Mouse (Mus musculus) gastrocnemius, postnatal 10 days (tissue): ENCODE data around the gene Ptprs. TPM values are rescaled to one million over a fixed set of nuclear protein-coding genes. Genes with fewer than 3 reads are reported as not detected.

Experiments
- DNase-seq: peaks from one replicate; pipeline ENCODE4 v3.0.0; 2021; ENCODE audit warnings: mixed read lengths
- microRNA-seq, 2 experiments: library from miRNA; unstranded; fragments of <30 nt; microRNA quantifications; one replicate each; pipeline ENCODE4 v1.2.0; 2021
- total RNA-seq, 2 experiments: library from RNA; stranded (reverse); gene quantifications; 2 replicates each; pipeline ENCODE4 v1.2.3; 2021

The Ptprs gene
- total RNA-seq, 2 experiments from 2014 or later, result 64.1 to 94.7 TPM

DNA sequence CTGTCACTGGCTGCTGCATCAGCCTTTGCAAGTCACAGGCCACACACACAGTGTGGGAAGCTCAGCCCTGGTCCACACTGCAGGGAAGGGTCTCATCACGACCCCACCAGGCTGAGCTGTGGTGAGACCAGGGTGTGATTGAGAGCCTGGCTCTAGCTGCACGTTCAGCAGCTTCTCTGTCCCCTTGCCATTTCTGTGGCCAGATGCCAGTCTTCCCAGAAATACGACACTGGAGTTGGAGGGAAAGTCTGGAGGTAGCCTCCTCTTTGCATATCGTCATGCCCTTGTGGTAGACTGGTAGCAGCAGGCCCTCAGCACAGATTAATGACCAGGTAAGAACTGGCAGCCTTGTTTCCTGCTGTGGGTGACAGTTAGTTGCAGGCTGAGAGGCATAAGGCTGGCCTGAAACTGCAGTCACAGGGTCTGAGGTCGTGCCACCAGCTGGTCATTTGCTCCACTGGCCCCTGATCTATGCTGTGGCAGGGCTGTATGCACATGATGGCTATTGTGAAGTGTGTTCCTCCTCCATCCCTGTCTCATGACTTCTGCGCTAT, 96.9 kb downstream of the Ptprs start:
- no peak for DNase-seq

DNA sequence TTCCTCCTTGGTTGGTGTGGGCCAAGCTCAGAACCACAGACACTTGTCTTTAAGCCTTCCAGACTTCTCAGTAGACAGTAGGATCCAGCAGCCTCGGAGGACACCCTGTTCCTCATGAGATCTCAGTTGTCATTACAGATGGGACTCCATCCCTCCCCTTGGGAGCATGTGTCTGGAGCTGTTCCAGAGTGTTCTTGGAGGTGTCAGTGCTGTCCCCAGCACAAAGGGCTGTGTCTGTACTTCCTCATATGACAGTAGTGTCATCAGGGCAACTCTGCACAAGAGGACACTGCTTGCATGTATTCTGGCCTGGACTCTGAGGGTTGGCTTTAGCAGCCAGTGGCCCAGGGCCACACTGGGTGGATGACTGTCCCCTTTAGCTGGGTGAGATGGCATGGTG, 101.4 kb downstream of the Ptprs start:
- DNase-seq, result no peak

DNA sequence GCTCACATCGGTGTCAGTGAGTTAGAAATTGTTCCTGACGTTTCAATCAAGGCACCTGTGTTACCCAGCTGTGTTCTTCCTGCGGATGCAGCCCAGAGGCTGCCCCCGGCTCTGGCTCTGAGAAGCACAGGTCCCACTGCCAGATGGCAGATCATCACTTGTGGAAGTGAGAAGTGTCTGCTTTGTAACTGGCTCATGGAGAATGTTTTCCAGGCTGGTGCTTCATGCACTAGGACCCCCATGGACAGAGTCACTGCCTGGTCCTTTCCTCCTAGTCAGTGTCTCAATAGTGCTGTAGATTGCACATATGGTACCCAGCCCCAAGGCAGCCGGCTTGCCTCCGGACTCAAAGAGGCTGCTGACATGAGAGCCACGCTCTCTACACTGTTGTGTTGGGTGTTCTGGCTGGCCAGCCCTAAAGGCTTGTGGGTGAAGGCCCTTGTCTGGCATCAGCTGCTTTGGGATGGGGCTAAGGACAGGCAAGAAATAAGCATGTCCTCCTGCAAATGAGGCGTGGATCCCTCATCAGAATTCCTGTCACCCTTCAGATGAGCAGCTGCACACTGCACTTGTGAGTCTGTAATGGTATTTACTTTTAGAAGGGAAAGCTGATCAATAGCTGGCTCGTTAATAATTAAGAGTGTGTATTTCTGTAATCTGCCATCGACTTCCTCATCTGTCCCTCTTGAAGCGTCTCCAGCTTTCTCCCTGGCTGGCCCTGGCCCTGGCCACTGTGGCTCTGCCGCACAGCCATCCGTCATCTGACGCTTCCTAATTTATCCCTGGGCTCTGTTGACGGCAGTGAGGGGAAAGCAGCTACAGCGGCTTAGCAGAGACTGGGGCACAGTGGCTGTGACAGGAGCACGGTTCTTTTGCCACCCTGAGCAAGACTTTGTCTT, 102.9 kb downstream of the Ptprs start:
- DNase-seq, result no peak

DNA sequence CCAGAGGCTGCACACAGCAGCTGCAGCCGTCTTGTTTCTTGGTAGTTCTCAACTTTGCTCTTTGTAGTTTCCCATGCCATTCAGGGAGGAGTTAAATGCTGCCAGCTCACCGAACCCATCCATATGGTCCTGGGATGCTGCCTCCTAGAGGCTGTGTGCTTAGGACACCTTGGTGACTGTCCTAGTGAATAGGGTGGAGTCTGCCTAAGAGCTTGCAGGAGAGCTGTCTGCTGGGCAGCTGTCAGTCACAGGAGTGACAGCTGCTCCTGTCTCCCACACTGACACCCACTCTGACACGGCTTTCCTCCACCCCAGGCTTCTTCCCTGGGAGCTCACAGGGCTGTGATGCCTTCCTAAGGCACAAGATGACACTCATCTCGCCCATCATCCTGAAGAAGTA, 104.2 kb downstream of the Ptprs start:
- no peak for DNase-seq

DNA sequence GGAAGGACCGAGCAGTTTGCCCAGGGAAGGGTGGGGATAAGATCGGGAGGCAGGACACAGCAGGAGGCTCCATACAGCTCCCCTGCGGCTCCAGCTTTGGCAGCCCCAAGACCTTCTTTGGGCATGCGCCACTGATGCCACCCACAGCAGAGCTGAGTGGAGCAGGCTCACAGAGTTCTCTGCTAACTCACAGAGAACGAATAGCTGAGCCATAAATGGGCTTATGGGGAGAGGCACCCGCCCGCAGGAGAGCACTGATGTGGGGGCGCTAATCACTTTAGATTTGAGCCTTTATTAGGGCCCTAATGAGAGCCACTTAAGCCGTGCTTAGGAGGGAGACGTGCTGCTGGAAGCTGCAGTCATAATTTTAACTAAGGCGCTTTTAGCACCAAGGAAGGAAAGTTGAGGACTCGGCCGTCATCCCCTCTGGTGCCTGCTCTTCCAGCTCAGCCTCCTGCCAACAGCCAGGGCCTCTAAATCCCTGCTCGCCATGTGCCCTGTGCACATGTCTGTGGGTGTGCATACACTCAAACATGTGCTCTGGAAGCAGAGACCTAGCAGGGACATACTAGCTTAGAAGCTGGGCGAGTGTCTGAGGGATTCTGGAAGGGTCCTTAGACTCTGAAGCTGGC, 105.1 kb downstream of the Ptprs start:
- DNase-seq, result no peak

DNA sequence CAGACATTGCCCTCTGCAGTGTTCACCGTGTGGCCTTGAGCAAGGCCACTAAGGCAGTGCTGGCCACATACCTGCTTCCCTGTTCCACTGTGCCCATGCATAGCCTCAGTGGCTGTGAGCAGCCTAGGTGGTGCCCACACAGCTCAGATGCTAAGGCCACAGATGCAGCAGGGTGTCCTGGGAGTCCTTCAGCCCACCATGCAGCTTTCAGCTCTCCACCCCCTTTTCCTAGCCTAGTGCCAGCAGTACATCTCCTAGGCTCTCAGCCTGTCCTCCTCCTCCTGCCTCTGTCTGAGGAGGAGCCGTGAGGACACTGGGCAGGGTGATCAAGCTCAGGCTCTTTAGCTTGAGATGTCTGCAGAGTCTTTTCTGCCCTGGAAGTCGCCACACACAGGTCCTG, 106.2 kb downstream of the Ptprs start:
- DNase-seq, result no peak

DNA sequence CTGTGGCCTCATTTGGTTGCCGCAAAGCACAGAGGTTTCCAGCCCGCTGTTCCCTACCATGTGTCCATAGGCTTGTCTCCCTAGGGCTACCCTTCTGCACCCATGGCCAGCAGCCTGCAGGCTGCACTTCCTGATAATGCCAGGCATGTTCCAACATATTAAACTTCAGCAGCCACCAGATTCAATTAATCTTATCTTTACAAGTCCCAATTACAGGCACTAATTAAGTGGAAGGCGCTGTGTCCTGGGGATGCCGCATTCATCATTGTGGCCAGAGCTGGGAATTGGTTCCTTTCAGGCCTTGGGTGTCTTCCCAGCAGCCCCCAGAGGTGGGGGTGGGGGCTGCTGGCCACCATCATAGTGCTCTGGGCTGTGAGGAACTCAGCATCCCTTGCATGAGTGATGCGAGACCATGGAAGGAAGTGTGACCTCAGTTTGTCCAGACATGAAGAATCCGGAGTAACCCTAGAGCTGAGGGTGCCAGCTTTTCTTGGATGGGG, 107.9 kb downstream of the Ptprs start:
- DNase-seq, result no peak

DNA sequence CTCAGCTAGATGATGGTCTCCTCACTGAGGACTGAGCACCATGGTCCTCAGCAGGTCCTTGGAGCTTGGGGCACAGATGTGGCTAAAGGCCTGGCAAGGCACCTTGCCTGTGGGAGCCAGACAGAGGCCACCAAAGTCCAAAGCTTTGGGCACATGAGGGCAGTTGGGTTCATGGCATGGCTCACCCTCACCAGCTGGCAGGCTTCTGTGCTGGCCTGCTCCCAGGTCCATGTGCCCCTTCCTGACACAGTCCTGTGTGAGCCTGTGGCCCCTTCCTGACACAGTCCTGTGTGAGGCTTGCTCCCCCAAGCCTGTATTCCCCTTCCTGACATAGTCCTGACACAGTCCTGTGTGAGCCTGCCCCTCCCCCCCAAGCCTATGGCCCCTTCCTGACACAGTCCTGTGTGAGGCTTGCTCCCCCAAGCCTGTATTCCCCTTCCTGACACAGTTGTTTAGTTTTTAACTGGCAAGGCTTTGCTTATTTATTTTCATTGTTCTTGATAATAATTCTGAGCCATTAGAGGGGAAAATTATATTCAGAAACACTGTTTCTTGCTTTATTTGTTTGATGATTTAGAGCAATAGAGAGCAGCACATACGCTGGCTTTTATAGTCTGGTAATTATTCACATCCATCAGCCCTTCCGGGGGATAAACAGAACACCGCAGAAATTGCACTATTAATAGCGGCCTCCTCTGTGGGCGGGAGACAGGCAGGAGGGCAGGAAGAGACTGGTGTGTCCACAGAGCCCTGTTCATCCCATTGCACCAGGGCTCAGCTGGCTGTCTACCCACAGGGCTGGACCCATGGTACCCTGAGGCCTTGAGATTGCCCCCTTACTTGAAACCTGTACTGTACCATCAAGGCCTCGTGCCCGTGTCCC, 110.3 kb downstream of the Ptprs start:
- no peak for DNase-seq

Small RNA genes within 50 kb of the gene (microRNA-seq; reads per million reads assigned to microRNA genes)
- gene Mir6977, result 0 reads per million in 2 experiments

Other genes starting within 250 kb of the Ptprs start
- 10 to 100 TPM; 91.9 to 99.8 TPM for gene Fem1a, start 219.7 kb downstream of the Ptprs start, total RNA-seq
- gene Ticam1, start 199.7 kb downstream of the Ptprs start, total RNA-seq, result 1 to 10 TPM; 6.6 to 6.8 TPM
- gene Plin3, start 183.6 kb downstream of the Ptprs start, total RNA-seq, result 10 to 100 TPM; 37.2 to 41.7 TPM
- not detected for gene Arrdc5, start 176.2 kb downstream of the Ptprs start, total RNA-seq
- 10 to 100 TPM; 14.4 to 20.3 TPM for gene Uhrf1, start 173.2 kb downstream of the Ptprs start, total RNA-seq
- 10 to 100 TPM; 24.9 to 28.6 TPM for gene Kdm4b, start 150.4 kb downstream of the Ptprs start, total RNA-seq
- not detected for gene Znrf4, start 35.9 kb upstream of the Ptprs start, total RNA-seq
- gene Gm20219, start 77.9 kb upstream of the Ptprs start, total RNA-seq, result 1 to 10 TPM in 1 of 2 experiments, under 1 TPM in 1; 0.31 to 1.2 TPM
- gene Safb2, start 108.1 kb upstream of the Ptprs start, total RNA-seq, result 10 to 100 TPM; 38.6 to 55.9 TPM
- gene Safb, start 108.3 kb upstream of the Ptprs start, total RNA-seq, result 10 to 100 TPM; 57.1 to 69.2 TPM
- gene 2410015M20Rik, start 133.3 kb upstream of the Ptprs start, total RNA-seq, result 100 to 1,000 TPM; 212 to 233 TPM
- 100 to 1,000 TPM; 881 to 906 TPM for gene Rpl36, start 136.9 kb upstream of the Ptprs start, total RNA-seq
- gene Lonp1, start 150.4 kb upstream of the Ptprs start, total RNA-seq, result 10 to 100 TPM; 49.3 to 51.6 TPM
- gene Catsperd, start 151.7 kb upstream of the Ptprs start, total RNA-seq, result under 1 TPM in 1 of 2 experiments, not detected in 1; 0.09 TPM
- 10 to 100 TPM; 38.5 to 46.3 TPM for gene Ranbp3, start 196.8 kb upstream of the Ptprs start, total RNA-seq
- gene Ndufa11, start 241.3 kb upstream of the Ptprs start, total RNA-seq, result 100 to 1,000 TPM; 377 to 422 TPM
- gene Vmac, start 241.5 kb upstream of the Ptprs start, total RNA-seq, result 1 to 10 TPM; 6.6 to 7.0 TPM